Mouse (Mus musculus) limb, embryonic 10.5 days (tissue): ENCODE results near the gene Gucd1. TPM values are rescaled to one million over a fixed set of nuclear protein-coding genes. Genes with fewer than 3 reads are reported as not detected.
"Not testable (repeated sequence)": the region's sequence is repeated elsewhere in the genome, so short reads cannot be mapped to it uniquely, and the experiment has no call there.

ENCODE experiments used
- DNase-seq: peaks from one replicate; pipeline ENCODE4 v3.0.0-alpha.2; 2017; ENCODE audit warnings: low spot score
- H3K27ac ChIP-seq: fragments of 300-500 bp; sonication (generic); 2 replicates; pipeline ENCODE4 v1.5.1; 2016; ENCODE audit warnings: mild to moderate bottlenecking
- H3K27me3 ChIP-seq: fragments of 300-500 bp; sonication (generic); 2 replicates; pipeline ENCODE4 v1.6.1; 2016; ENCODE audit warnings: low read depth, mild to moderate bottlenecking; ENCODE audit not compliant: poor library complexity, severe bottlenecking
- H3K36me3 ChIP-seq: fragments of 300-500 bp; sonication (generic); 2 replicates; pipeline ENCODE4 v1.6.1; 2016; ENCODE audit warnings: mild to moderate bottlenecking, moderate library complexity
- H3K4me1 ChIP-seq: fragments of 300-500 bp; sonication (generic); 2 replicates; pipeline ENCODE4 v1.6.1; 2016
- H3K4me3 ChIP-seq: fragments of 300-500 bp; sonication (generic); 2 replicates; pipeline ENCODE4 v1.5.1; 2016; ENCODE audit warnings: mild to moderate bottlenecking, moderate library complexity
- H3K9me3 ChIP-seq: fragments of 300-500 bp; sonication (generic); replicated peaks from 2 replicates; pipeline ENCODE4 v1.6.1; 2016; ENCODE audit warnings: mild to moderate bottlenecking
- WGBS: fragments of 180-500 bp; shearing (Covaris S2); methylation state at CpG from one replicate; pipeline ENCODE4 v1.1.7; 2016; 5-methylcytosine and 5-hydroxymethylcytosine counted together
- polyA plus RNA-seq: library from polyadenylated mRNA; unstranded; fragments of >200 nt; fragmentation: Nextera tagmentation; extraction: Ambion mirVana; gene quantifications from 2 replicates; pipeline ENCODE4 v1.2.1, GENCODE M21; 2016

Gucd1 gene
- polyA plus RNA-seq, 1 experiment from 2014 or later, result 32.3 TPM

GRCm38 (mm10) chr10:75511897-75512296 lies 5.9 kb downstream of the Gucd1 start:
- 98% methylated on average over 7 of the region's 7 CpGs for WGBS
- H3K36me3 ChIP-seq, result peaks cover 57% of the 10 kb centered on the region
- no peak for DNase-seq

GRCm38 (mm10) chr10:75511060-75511459 lies 6.7 kb downstream of the Gucd1 start:
- H3K36me3 ChIP-seq, result peaks cover 64% of the 10 kb centered on the region
- no peaks in the 10 kb centered on the region for H3K27me3 ChIP-seq
- peaks cover 13% of the 10 kb centered on the region for H3K4me1 ChIP-seq
- no peak for DNase-seq
- no peak overlapping the region for H3K4me3 ChIP-seq
- WGBS, result 90% methylated on average over 9 of the region's 9 CpGs
- no peak overlapping the region for H3K27ac ChIP-seq
- H3K9me3 ChIP-seq, result no peaks in the 10 kb centered on the region

More at GRCm38 (mm10) chr10:75511897-75512296, 5.9 kb downstream of the Gucd1 start:
- H3K27me3 ChIP-seq, result no peaks in the 10 kb centered on the region
- H3K4me3 ChIP-seq, result no peak overlapping the region
- H3K9me3 ChIP-seq, result no peaks in the 10 kb centered on the region
- peaks cover 20% of the 10 kb centered on the region for H3K4me1 ChIP-seq
- H3K27ac ChIP-seq, result no peak overlapping the region

GRCm38 (mm10) chr10:75510446-75510845 lies 7.3 kb downstream of the Gucd1 start:
- DNase-seq, result no peak
- no peaks in the 10 kb centered on the region for H3K9me3 ChIP-seq
- H3K4me3 ChIP-seq, result no peak overlapping the region
- H3K4me1 ChIP-seq, result peaks cover 7% of the 10 kb centered on the region
- peaks cover 64% of the 10 kb centered on the region for H3K36me3 ChIP-seq
- H3K27me3 ChIP-seq, result no peaks in the 10 kb centered on the region
- no peak overlapping the region for H3K27ac ChIP-seq
- WGBS, result 93% methylated on average over 7 of the region's 7 CpGs

- H3K4me3 ChIP-seq, H3K9me3 ChIP-seq, H3K27me3 ChIP-seq, H3K27ac ChIP-seq, DNase-seq, H3K4me1 ChIP-seq: not testable (repeated sequence)
- peaks cover 48% of the 10 kb centered on the region for H3K36me3 ChIP-seq
- WGBS, result 92% methylated on average over 3 of the region's 3 CpGs
These were observed 11.8 kb downstream of the Gucd1 start for GRCm38 (mm10) chr10:75505928-75506327.

- Histone ChIP-seq H3K9me3 (no peaks in the 10 kb centered on the region), H3K4me1 (no peaks in the 10 kb centered on the region), H3K36me3 (peaks cover 39% of the 10 kb centered on the region), H3K4me3 (no peak overlapping the region), H3K27me3 (no peaks in the 10 kb centered on the region), H3K27ac (no peak overlapping the region)
- 71% methylated on average over 3 of the region's 3 CpGs for WGBS
- DNase-seq, result no peak
These were observed 12.7 kb downstream of the Gucd1 start for GRCm38 (mm10) chr10:75505130-75505495.

GRCm38 (mm10) chr10:75504234-75505129 lies 13.3 kb downstream of the Gucd1 start:
- Histone ChIP-seq H3K4me1 (no peaks in the 10 kb centered on the region), H3K9me3 (no peaks in the 10 kb centered on the region), H3K36me3 (peaks cover 33% of the 10 kb centered on the region), H3K27ac (no peak overlapping the region), H3K27me3 (no peaks in the 10 kb centered on the region), H3K4me3 (no peak overlapping the region)
- DNase-seq, result no peak
- WGBS, result 86% methylated on average over 8 of the region's 8 CpGs

GRCm38 (mm10) chr10:75503692-75504091 lies 14.1 kb downstream of the Gucd1 start:
- WGBS, result 92% methylated on average over 7 of the region's 7 CpGs
- H3K27me3 ChIP-seq, result no peaks in the 10 kb centered on the region
- no peaks in the 10 kb centered on the region for H3K4me1 ChIP-seq
- H3K9me3 ChIP-seq, result no peaks in the 10 kb centered on the region
- DNase-seq, result no peak
- no peak overlapping the region for H3K27ac ChIP-seq
- no peak overlapping the region for H3K4me3 ChIP-seq
- H3K36me3 ChIP-seq, result peaks cover 25% of the 10 kb centered on the region

- Histone ChIP-seq H3K4me1 (no peaks in the 10 kb centered on the region), H3K4me3 (no peak overlapping the region), H3K36me3 (peaks cover 5% of the 10 kb centered on the region), H3K9me3 (no peaks in the 10 kb centered on the region), H3K27me3 (no peaks in the 10 kb centered on the region), H3K27ac (no peak overlapping the region)
- DNase-seq, result no peak
- WGBS, result 94% methylated on average over 1 of the region's 1 CpGs
These were observed 16.1 kb downstream of the Gucd1 start for GRCm38 (mm10) chr10:75501641-75502040.

GRCm38 (mm10) chr10:75500345-75500744 lies 17.4 kb downstream of the Gucd1 start:
- Histone ChIP-seq H3K27me3 (no peaks in the 10 kb centered on the region), H3K9me3 (no peaks in the 10 kb centered on the region), H3K4me1 (no peaks in the 10 kb centered on the region), H3K36me3 (no peaks in the 10 kb centered on the region), H3K4me3 (no peak overlapping the region), H3K27ac (no peak overlapping the region)
- no peak for DNase-seq
- 70% methylated on average over 7 of the region's 7 CpGs for WGBS

- Histone ChIP-seq H3K27ac (no peak overlapping the region), H3K4me1 (no peaks in the 10 kb centered on the region), H3K27me3 (no peaks in the 10 kb centered on the region), H3K4me3 (no peak overlapping the region), H3K36me3 (no peaks in the 10 kb centered on the region), H3K9me3 (no peaks in the 10 kb centered on the region)
- DNase-seq, result no peak
- 56% methylated on average over 3 of the region's 3 CpGs for WGBS
These were observed 18.0 kb downstream of the Gucd1 start for GRCm38 (mm10) chr10:75499791-75500190.

- not testable (repeated sequence) for H3K27ac ChIP-seq, H3K4me1 ChIP-seq, H3K27me3 ChIP-seq, H3K36me3 ChIP-seq, DNase-seq, H3K4me3 ChIP-seq, H3K9me3 ChIP-seq
- 81% methylated on average over 7 of the region's 7 CpGs for WGBS
These were observed 18.6 kb downstream of the Gucd1 start for GRCm38 (mm10) chr10:75499214-75499613.

GRCm38 (mm10) chr10:75495921-75496320 lies 21.9 kb downstream of the Gucd1 start:
- Histone ChIP-seq H3K36me3 (no peaks in the 10 kb centered on the region), H3K9me3 (no peaks in the 10 kb centered on the region), H3K4me3 (no peak overlapping the region), H3K27ac (no peak overlapping the region), H3K4me1 (no peaks in the 10 kb centered on the region), H3K27me3 (no peaks in the 10 kb centered on the region)
- no peak for DNase-seq

- 72% methylated on average over 6 of the region's 6 CpGs for WGBS
- H3K36me3 ChIP-seq, result no peaks in the 10 kb centered on the region
These were observed 22.5 kb downstream of the Gucd1 start for GRCm38 (mm10) chr10:75495304-75495703.

GRCm38 (mm10) chr10:75491936-75492262 lies 25.9 kb downstream of the Gucd1 start:
- Histone ChIP-seq H3K36me3 (no peaks in the 10 kb centered on the region), H3K27ac (no peak overlapping the region), H3K27me3 (no peaks in the 10 kb centered on the region), H3K4me1 (no peaks in the 10 kb centered on the region), H3K9me3 (no peaks in the 10 kb centered on the region), H3K4me3 (no peak overlapping the region)
- DNase-seq, result no peak
- WGBS, result 86% methylated on average over 2 of the region's 2 CpGs

More at GRCm38 (mm10) chr10:75495304-75495703, 22.5 kb downstream of the Gucd1 start:
- Histone ChIP-seq H3K27me3 (no peaks in the 10 kb centered on the region), H3K4me3 (no peak overlapping the region), H3K9me3 (no peaks in the 10 kb centered on the region), H3K27ac (no peak overlapping the region), H3K4me1 (no peaks in the 10 kb centered on the region)
- DNase-seq, result no peak
